Mouse (Mus musculus) ovary, adult 10 weeks (tissue): ENCODE results near the gene Tsks. TPM values are rescaled to one million over a fixed set of nuclear protein-coding genes. Genes with fewer than 3 reads are reported as not detected.

Experiments
- polyA plus RNA-seq: library from polyadenylated mRNA; stranded (reverse); fragments of 350-450 nt; fragmentation: Illumina TruSeq; extraction: RNeasy Lipid Tissue Mini Kit (QIAGEN cat#74804); gene quantifications from one replicate; pipeline ENCODE4 v1.2.3, GENCODE M21; 2014

The Tsks gene
- polyA plus RNA-seq = not detected

GRCm38 (mm10) chr7:44942904-44943303 lies at the start of gene Tsks:
Gene Tsks (plus strand): TSS chr7:44943204.

GRCm38 (mm10) chr7:44895593-44896434 lies 47.2 kb upstream of the Tsks start, which contains the start of gene Fuz:
Gene Fuz (plus strand): TSS chr7:44896079.

DNA sequence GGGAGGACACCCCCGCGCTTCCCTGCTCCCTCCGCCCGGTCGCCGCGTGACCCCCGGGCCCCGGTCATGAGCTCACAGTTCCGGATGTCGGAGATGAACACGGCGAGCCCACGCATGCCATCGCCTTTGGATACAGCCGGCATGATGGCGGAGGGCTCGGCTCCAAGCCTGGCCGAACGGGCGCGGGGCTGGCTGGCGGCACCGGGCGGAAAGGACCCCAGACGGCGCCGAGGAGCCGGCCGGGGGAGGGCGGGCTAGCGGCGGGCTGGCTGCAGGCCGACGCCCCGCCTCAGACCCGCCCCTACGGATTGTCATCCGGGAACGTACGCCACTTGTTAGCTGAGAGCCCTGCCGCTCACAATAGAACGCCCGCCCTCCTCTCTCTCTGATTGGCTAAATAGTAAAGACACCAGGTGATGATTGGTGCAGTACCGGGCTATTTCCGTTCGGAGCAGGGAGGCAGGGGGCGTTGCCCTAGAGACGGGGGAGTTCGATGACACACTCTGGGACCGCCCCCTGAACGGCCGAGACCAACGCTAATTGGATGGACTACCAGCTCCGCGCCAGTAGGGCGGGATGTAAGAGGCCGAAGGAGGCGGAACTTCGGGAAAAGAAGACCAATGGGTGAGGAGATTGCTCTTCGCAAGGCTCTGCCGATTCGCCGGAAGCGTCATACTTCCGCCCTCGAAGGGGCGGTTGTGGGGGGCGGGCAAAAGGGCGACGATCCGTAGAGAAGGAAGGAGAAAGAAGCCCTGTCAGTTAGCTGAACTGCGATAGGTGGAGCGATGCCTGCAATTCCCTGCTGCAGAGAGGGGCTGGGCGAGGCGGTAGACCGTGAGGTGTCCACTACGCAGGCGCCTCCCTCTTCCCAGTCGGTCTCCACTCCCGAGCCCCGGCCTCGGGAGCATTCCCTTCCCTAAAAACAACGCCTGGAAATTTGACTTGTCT lies 13.5 kb upstream of the Tsks start, which contains the start of gene Ap2a1:
Gene Ap2a1 (minus strand): TSS at position 293 of the 948 bp plus-strand sequence.

DNA sequence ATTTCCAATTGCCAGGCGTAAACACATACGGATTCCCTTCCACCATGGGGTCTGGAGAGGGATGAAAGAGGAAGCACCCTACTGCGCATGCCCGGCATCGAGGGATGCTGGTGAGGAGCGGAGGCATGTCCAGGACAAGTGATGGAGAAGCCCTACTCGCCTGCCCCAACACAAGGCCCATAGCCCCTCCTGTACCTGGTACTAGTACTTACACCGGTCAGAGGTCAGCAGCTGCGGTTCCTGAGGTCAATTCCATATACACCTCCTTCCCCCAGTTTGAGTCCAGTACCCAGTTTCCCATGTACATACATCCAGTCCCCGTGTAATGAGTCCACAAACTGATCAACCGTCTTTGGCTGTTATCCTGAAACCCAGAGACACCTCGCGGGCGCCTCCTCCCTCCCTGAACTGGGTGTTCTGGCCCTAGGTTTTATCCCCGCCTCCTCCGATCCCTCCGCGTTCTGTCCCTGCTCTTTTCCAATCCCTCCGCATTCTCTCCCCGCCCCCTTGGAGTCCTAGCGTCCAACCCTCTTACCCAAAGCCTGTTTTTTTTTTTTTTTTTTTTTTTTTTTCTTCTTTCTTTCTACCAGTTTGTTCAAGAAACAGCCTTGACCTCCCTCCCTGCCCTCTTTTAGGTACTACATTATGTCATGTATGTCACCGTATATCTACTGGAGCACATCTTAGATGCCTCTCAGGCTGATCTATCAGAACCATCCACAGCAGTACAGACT lies 31.5 kb downstream of the Tsks start, which contains the start of gene Cpt1c:
Gene Cpt1c (minus strand): TSS at position 469 of the 734 bp plus-strand sequence.

DNA sequence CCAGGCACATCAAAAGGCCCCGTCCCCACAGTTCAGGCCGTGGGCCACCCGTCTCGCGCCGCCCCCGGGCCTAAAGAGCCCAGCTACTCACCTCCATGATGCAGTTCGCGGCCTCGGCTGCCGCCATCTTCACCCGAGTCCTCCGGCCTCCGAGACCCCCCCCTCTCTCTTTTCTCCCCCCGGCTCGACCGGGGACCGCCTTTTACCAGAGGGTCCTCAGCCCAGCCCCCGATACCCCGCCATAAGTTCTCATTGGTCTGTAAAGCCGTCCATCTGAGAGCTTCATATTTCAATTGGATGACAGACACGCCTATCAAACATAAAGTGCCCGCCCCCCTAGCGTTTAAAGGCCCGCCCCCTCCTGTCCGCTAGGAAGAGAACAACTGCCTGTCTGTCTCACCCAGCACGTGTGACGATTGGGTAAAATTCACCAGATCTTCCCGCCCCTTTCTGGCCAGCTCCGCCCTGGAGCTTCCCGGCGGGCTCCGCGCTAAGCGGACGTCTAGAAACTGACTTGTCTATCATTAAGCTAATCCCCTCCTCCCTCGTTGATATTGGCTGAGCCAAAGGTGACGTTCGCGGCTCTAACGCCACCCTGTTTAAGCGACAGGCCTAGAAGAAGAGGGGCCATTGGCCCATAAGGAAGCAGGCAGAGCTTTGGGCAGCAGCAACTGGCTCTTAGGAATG lies 43.3 kb downstream of the Tsks start, which contains the start of gene Prmt1:
Gene Prmt1 (minus strand): TSS at position 377 of the 687 bp plus-strand sequence.

DNA sequence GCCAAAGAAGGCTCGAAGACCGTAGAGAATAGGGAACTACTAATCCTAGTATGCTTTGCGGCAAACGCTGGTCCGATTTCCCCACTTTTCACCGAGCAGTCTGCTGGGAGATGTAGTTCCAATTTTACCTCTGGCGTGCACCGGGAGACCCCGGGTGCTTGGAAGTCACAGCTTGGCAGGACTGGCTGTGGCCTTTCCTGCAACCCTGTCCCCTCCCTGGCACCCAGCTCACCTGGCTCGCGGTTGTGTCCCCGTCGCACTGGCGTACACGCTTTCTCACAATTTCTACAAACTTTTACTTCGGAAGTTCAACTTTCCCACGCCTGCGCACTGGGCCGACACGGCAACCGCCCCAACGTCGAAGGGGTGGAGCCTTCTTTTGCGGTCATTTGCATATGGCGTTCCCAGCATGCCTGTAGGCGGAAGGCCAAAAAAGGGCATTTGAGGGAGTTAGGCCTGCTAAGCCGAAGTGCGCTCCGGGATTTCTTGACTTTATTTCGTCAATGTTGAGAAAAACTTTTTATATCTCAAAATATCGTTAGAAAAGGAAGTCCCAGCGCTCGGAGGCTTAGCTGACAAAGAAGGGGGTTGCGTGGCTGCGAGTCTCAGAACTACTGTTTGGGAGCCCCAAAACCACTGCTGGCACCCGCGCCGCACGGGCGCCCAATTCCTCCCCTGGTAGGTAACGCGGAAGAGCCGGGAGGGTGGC lies 54.4 kb downstream of the Tsks start, which contains the start of gene Irf3:
Gene Irf3 (plus strand): TSS at position 418 of the 709 bp plus-strand sequence.

DNA sequence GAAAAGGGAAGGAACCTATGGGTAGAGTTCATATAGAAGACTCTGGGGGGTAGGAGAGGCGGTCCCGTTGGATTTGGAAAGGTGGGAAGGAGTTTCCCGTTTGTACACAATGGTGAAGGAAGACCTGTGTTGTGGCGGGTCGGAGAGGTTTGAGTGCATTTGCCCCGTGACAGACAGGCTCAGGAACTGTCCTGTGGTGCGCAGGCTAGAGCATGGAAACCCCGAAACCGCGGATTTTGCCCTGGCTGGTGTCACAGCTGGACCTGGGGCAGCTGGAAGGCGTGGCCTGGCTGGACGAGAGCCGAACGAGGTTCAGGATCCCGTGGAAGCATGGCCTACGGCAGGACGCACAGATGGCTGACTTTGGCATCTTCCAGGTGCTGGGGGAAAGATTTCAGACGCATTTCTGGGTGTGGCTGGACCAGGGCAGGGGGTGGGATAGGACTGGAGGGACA lies 55.5 kb downstream of the Tsks start, which contains the start of gene Bcl2l12:
Gene Bcl2l12 (minus strand): TSS at position 212 of the 455 bp plus-strand sequence.

Other genes with a start within 250 kb of the Tsks start
- gene Izumo2, start 234.5 kb upstream of the Tsks start, polyA plus RNA-seq = not detected
- 3.8 TPM for gene Vrk3, start 194.8 kb upstream of the Tsks start, polyA plus RNA-seq
- 2.2 TPM for gene Zfp473, start 192.2 kb upstream of the Tsks start, polyA plus RNA-seq
- 5.9 TPM for gene Nup62, start 127.1 kb upstream of the Tsks start, polyA plus RNA-seq
- gene Il4i1, start 126.8 kb upstream of the Tsks start, polyA plus RNA-seq = not detected
- gene Atf5, start 126.5 kb upstream of the Tsks start, polyA plus RNA-seq = 5.8 TPM
- gene Akt1s1, start 94.2 kb upstream of the Tsks start, polyA plus RNA-seq = 1.7 TPM
- gene Tbc1d17, start 94.1 kb upstream of the Tsks start, polyA plus RNA-seq = 0.71 TPM
- gene Pnkp, start 86.1 kb upstream of the Tsks start, polyA plus RNA-seq = not detected
- gene Ptov1, start 73.4 kb upstream of the Tsks start, polyA plus RNA-seq = not detected
- gene Med25, start 50.5 kb upstream of the Tsks start, polyA plus RNA-seq = 2.5 TPM
- 3.2 TPM for gene Fuz, start 47.1 kb upstream of the Tsks start, polyA plus RNA-seq
- 20.6 TPM for gene Ap2a1, start 13.7 kb upstream of the Tsks start, polyA plus RNA-seq
- gene Cpt1c, start 31.6 kb downstream of the Tsks start, polyA plus RNA-seq = 0.88 TPM
- 8.2 TPM for gene Prmt1, start 43.4 kb downstream of the Tsks start, polyA plus RNA-seq
- gene Irf3, start 54.4 kb downstream of the Tsks start, polyA plus RNA-seq = 8.4 TPM
- gene Bcl2l12, start 55.5 kb downstream of the Tsks start, polyA plus RNA-seq = 2.0 TPM
- gene Scaf1, start 73.2 kb downstream of the Tsks start, polyA plus RNA-seq = 2.2 TPM
- gene Rras, start 74.8 kb downstream of the Tsks start, polyA plus RNA-seq = 4.0 TPM
- 0.40 TPM for gene Prr12, start 109.7 kb downstream of the Tsks start, polyA plus RNA-seq
- 9.1 TPM for gene Nosip, start 119.2 kb downstream of the Tsks start, polyA plus RNA-seq
- 4.7 TPM for gene Prrg2, start 119.5 kb downstream of the Tsks start, polyA plus RNA-seq
- gene Rcn3, start 149.0 kb downstream of the Tsks start, polyA plus RNA-seq = 0.31 TPM
- 14.4 TPM for gene Fcgrt, start 160.6 kb downstream of the Tsks start, polyA plus RNA-seq
- 474 TPM for gene Rps11, start 181.2 kb downstream of the Tsks start, polyA plus RNA-seq
- 557 TPM for gene Rpl13a, start 185.6 kb downstream of the Tsks start, polyA plus RNA-seq
- gene Gm45713, start 193.0 kb downstream of the Tsks start, polyA plus RNA-seq = not detected
- gene Flt3l, start 193.2 kb downstream of the Tsks start, polyA plus RNA-seq = 3.9 TPM
- gene Pih1d1, start 211.1 kb downstream of the Tsks start, polyA plus RNA-seq = 2.1 TPM
- 0.88 TPM for gene Aldh16a1, start 211.4 kb downstream of the Tsks start, polyA plus RNA-seq
- gene Slc17a7, start 220.7 kb downstream of the Tsks start, polyA plus RNA-seq = not detected
- not detected for gene Gfy, start 236.4 kb downstream of the Tsks start, polyA plus RNA-seq
- not detected for gene Pth2, start 237.8 kb downstream of the Tsks start, polyA plus RNA-seq